Mouse (Mus musculus): ENCODE results near the gene Wdpcp.

Wdpcp gene

DNA sequence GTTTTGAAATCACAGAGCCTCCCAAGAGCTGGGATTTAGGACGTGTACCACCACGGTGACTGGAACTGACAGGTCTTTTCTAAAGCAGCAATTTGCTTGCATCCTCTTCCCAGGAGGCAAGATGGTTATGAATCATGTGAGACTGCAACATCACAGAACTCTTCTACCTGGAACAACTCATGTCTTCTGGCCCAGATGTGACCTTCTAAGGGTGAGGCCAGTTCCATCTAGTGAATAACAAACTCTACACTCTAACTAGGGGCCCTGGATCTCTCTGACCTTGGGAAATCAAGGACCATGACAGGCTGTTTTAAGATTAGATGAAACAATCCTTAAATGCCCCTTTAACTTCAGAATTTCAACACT is 1.9 kb upstream of the Wdpcp start:
- DNase-seq: no peak

DNA sequence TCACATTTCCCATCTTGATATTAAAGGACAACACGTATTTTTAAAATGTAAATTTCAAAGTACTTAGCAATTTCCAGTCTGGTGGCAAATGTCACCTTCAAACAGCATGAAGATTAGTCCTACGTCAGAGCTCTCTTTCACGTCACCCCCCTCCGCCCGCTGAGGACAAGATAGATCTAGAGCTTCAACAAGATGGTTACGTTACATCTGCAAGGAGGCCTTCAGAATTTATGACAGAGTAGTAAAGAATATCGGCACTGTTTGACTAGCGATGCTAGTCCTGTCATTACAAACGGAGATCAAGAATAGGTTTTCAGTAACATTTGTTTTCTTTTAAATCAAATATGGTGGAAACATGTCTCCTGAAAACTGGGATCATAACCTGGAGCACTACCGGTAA is 1.1 kb upstream of the Wdpcp start:
- DNase-seq: peak; percentile 44

DNA sequence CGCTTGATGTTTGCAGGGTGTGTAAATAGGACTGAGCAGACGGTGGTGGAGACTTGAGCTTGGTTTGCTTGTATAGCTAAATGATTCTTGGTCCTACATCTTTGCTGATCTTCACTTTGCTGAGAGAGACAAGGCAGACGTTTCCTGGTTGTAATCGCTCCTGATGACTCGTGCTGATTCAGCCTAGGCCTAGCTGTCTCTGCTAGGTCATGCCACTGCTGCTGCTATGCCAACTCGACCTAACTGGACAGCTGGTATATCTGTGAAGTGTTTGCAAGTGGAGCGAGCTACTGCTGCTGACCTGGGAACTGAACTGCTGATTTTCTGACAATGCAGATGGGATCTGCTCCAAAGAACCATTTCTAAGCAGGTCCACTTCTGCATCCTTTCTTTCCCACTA is 9.4 kb downstream of the Wdpcp start:
- no peak for DNase-seq

- no peak for DNase-seq
Observed at GRCm38 (mm10) chr11:21583286-21583685, 11.3 kb downstream of the Wdpcp start.

DNA sequence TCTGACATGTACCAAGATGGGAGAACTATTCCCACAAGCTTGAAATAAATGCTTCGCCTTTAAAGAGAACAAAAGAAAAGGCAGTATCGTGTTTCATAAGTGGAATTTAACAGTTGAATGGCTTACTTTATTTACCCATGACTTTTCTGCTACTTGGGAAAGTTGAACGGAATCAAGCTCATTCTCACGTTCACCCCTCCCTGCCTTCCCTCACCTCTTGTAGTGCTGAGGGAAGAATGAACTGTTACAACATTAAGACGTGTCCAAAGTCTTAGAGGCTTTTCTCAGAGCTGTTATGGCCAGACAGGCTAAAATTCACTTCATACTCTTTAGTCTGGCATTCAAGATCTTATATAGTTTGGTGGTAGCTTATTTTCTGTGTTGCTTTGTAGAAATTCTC is 30.5 kb downstream of the Wdpcp start:
- DNase-seq: no peak

- no peak for DNase-seq
Observed at GRCm38 (mm10) chr11:21615915-21616314, 43.9 kb downstream of the Wdpcp start.

- DNase-seq: no peak
Observed at GRCm38 (mm10) chr11:21634171-21634907, 62.3 kb downstream of the Wdpcp start.

- DNase-seq: no peak
Observed at GRCm38 (mm10) chr11:21638341-21638740, 66.3 kb downstream of the Wdpcp start.

- no peak for DNase-seq
Observed at GRCm38 (mm10) chr11:21639534-21639933, 67.5 kb downstream of the Wdpcp start.

- no peak for DNase-seq
Observed at GRCm38 (mm10) chr11:21644231-21644630, 72.2 kb downstream of the Wdpcp start.

- no peak for DNase-seq
Observed at GRCm38 (mm10) chr11:21646136-21646535, 74.1 kb downstream of the Wdpcp start.

DNA sequence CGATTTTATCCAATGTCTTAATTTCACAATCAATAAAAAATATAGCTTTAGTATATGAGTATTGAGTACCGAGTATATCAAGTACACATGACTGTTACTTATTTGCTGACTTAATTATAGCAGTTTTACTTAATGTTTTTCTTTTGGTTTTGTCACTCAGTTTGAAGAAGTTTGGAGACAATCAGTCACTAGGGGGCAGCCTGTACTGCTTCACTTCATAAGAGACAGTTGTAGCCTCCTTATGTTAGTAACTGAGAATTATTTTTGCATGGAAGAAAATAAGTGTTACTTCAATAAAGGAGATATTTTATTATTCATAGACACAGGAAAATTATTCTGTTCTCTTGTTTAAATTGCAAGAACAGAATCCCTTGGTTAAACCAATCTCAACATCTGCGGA is 87.0 kb downstream of the Wdpcp start:
- DNase-seq: no peak

GRCm38 (mm10) chr11:21677034-21677433 is 105.0 kb downstream of the Wdpcp start:
- no peak for DNase-seq

DNA sequence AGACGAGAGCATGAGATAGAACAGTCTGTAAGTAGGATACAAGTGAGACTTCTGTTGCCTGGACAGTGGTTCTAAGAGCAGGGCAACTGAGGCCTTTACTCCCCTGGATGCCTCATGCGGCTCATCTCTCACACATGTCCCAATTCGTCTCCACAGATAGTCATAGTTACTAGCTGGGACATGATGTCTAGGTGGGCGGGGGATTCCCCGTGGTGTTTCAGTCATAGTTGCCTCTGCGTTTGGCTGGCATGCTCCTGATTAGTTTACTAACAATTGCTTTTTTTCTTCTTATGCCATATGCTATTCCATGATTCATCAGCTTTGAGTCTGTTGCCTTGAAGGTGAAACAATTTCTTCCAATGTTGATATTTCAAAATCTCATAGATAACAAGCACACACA is 116.4 kb downstream of the Wdpcp start:
- no peak for DNase-seq

- no peak for DNase-seq
Observed at GRCm38 (mm10) chr11:21690730-21691129, 118.7 kb downstream of the Wdpcp start.

GRCm38 (mm10) chr11:21694087-21694486 is 122.1 kb downstream of the Wdpcp start:
- DNase-seq: no peak

DNA sequence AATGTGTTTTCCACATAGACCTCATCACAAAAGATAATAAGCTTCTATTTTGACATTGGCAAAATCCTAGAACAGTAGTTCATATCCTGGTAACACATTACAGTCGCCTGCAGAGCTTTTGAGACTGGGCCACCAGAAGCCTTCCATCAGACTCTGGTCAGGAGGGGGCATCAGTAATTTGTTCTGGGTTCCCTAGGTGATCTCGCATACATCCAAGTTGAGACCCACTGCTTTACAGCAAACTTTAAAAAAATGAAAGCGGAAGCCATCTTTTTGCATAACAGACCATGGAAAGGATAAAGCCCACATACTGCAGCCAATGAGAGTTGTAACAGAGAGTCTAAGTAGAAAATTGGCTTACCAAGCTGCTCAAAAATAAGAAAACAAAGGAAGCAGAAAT is 125.6 kb downstream of the Wdpcp start:
- DNase-seq: no peak

GRCm38 (mm10) chr11:21713508-21713907 is 141.5 kb downstream of the Wdpcp start:
- no peak for DNase-seq

- DNase-seq: no peak
Observed at GRCm38 (mm10) chr11:21714065-21714464, 142.0 kb downstream of the Wdpcp start.

- DNase-seq: no peak
Observed at GRCm38 (mm10) chr11:21726329-21726728, 154.3 kb downstream of the Wdpcp start.

- DNase-seq: no peak
Observed at GRCm38 (mm10) chr11:21729056-21729455, 157.0 kb downstream of the Wdpcp start.

- DNase-seq: no peak
Observed at GRCm38 (mm10) chr11:21729961-21730360, 157.9 kb downstream of the Wdpcp start.

- no peak for DNase-seq
Observed at GRCm38 (mm10) chr11:21735272-21735671, 163.2 kb downstream of the Wdpcp start.

DNA sequence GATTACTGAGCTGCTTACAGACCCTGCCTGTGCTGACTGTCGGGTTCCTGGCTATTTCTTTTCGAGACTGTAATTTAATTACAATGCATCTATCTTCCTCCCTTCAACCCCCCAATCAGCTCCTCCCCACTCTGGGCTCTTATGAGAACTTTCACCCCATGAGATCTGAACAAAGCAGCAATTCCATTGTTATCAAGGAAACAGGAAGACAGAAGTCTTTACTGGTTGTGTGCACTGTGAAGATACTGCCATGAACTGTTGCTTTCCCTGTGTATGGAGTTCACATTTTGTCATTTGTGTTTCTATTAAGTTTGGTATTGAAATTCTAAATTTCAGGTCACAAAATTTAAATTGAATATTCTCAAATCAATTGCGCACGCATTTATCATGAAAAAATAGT is 177.5 kb downstream of the Wdpcp start:
- no peak for DNase-seq

- no peak for DNase-seq
Observed at GRCm38 (mm10) chr11:21763201-21763600, 191.2 kb downstream of the Wdpcp start.
